8 mouse cellular contexts compared by ENCODE assay signal in the genomic region with DNA sequence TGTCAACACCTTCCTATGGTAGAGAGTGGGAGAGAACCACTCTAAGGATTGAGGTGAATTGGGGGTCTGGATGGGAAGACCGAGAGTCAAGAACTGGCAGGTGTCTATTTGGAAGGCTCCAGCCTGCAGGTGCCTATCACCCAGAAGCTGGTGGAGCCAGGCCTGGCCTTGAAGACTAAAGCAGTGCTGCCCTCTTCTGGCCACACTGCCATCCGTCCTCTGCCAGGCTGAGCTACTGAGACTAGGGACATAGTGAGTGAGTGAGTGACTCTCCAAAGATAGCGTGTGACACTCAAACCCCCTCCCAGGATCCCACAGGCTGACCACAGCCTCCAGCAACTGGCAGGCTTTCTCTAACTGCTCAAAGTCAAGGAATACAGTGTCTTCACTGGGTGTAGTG. TPM values are rescaled to one million over a fixed set of nuclear protein-coding genes. Genes with fewer than 3 reads are reported as not detected.
DNase-seq lines count a peak whose midpoint lies in the region; ATAC-seq lines count a peak whose summit lies in the region.

No protein-coding gene starts in this region.

- peak; percentile 85 for ATAC-seq in megakaryocyte progenitor cell, adult 5-6 weeks (replicated peaks; ENCODE audit: poor library complexity)

- peak; percentile 48 to 80 for DNase-seq in adrenal gland, adult (ENCODE audit: inconsistent age in 2 of 2, low spot score in 1 of 2)
- no peak for DNase-seq in adrenal gland, postnatal 4 days (ENCODE audit: low spot score in 2 of 2)
- peak; percentile 87 for DNase-seq in ZHBTc4 (ENCODE audit: low read depth, low spot score)
- DNase-seq in cerebellum, postnatal 4 days (ENCODE audit: low spot score in 2 of 2): peak; percentile 66 to 87
- DNase-seq in gastrocnemius, postnatal 10 days: peak; percentile 74
- DNase-seq in layer of hippocampus, adult 18-20 months (ENCODE audit: low spot score in 2 of 2): peak; percentile 63 to 89
- peak; percentile 59 to 73 for DNase-seq in right cerebral cortex, postnatal 36 days (ENCODE audit: low spot score in 2 of 2)

RNA-seq across cellular contexts. Expression of a gene that starts 17.0 kb away (rescaled TPM):
- total RNA-seq in adrenal gland, postnatal 4 days (2021): 1 to 10 TPM in 1 of 2 experiments, under 1 TPM in 1; 0.73 to 1.4 TPM
- total RNA-seq in gastrocnemius, postnatal 10 days (2021): under 1 TPM; 0.72 to 0.82 TPM
- total RNA-seq in layer of hippocampus, adult 18-20 months (2021): not detected
- not detected in 2 replicates for total RNA-seq in megakaryocyte progenitor cell, adult 5-6 weeks (2015)
- total RNA-seq in megakaryocyte progenitor cell, adult 5-6 weeks (2017): not detected in 2 replicates

RNA-seq across cellular contexts. Expression of a gene that starts 17.3 kb away (rescaled TPM):
- total RNA-seq in adrenal gland, postnatal 4 days (2021): 10 to 100 TPM; 12.4 to 16.5 TPM
- 10 to 100 TPM; 22.0 to 31.7 TPM for total RNA-seq in gastrocnemius, postnatal 10 days (2021)
- total RNA-seq in layer of hippocampus, adult 18-20 months (2021): 10 to 100 TPM; 13.8 to 17.0 TPM
- total RNA-seq in megakaryocyte progenitor cell, adult 5-6 weeks (2015): not detected in 2 replicates
- total RNA-seq in megakaryocyte progenitor cell, adult 5-6 weeks (2017): not detected in 2 replicates

RNA-seq across cellular contexts. Expression of a gene that starts 51.3 kb away (rescaled TPM):
- total RNA-seq in adrenal gland, postnatal 4 days (2021): 1 to 10 TPM; 6.1 to 8.5 TPM
- total RNA-seq in gastrocnemius, postnatal 10 days (2021): 1 to 10 TPM; 2.0 to 2.6 TPM
- total RNA-seq in layer of hippocampus, adult 18-20 months (2021): 100 to 1,000 TPM; 261 to 262 TPM
- not detected in 2 replicates for total RNA-seq in megakaryocyte progenitor cell, adult 5-6 weeks (2015)
- total RNA-seq in megakaryocyte progenitor cell, adult 5-6 weeks (2017): not detected in 2 replicates

Comparison
In these comparisons a context has a peak if more than half of its experiments do, and no peak if none do; other contexts are left out.
1. DNase-seq: peak in adrenal gland, adult (2 of 2), ZHBTc4 (single experiment), cerebellum, postnatal 4 days (2 of 2), gastrocnemius, postnatal 10 days (single experiment), layer of hippocampus, adult 18-20 months (2 of 2) and right cerebral cortex, postnatal 36 days (2 of 2); none in adrenal gland, postnatal 4 days (0 of 2).
2. RNA of a gene that starts 17.3 kb away (total RNA-seq): 22.0 to 31.7 TPM in gastrocnemius, postnatal 10 days, 13.8 to 17.0 TPM in layer of hippocampus, adult 18-20 months and 12.4 to 16.5 TPM in adrenal gland, postnatal 4 days; not detected in megakaryocyte progenitor cell, adult 5-6 weeks; every median in the first group is over 10 times any median in the second.
3. RNA of a gene that starts 51.3 kb away (total RNA-seq): 261 to 262 TPM in layer of hippocampus, adult 18-20 months; 6.1 to 8.5 TPM in adrenal gland, postnatal 4 days, 2.0 to 2.6 TPM in gastrocnemius, postnatal 10 days and not detected in megakaryocyte progenitor cell, adult 5-6 weeks; every median in the first group is over 10 times any median in the second.